23 mouse cellular contexts compared by ENCODE assay signal in genomic region chr4:23713781-23714415, GRCm38 (mm10).
"Had no signal": no experiment of that assay in that cellular context is flagged by ENCODE, and none has a peak within 500 bp of the region (broad histone marks: within the 10 kb centered on the region; RNA-seq: fewer than 3 reads in every experiment).

No protein-coding gene starts in this region.

- ATAC-seq: hindbrain, postnatal 0 days; intestine, postnatal 0 days had no signal

- H3K4me3 ChIP-seq: gastrocnemius, adult 2 months; heart, adult 2 months; heart, embryonic 13.5 days; heart, embryonic 15.5 days; hindbrain, embryonic 13.5 days; hindbrain, embryonic 15.5 days; layer of hippocampus, adult 2 months; limb, embryonic 13.5 days; limb, embryonic 15.5 days had no signal

- H3K27me3 ChIP-seq: heart, embryonic 13.5 days; heart, embryonic 15.5 days; hindbrain, embryonic 13.5 days; hindbrain, embryonic 15.5 days; limb, embryonic 13.5 days; limb, embryonic 15.5 days had no signal

- H3K4me1 ChIP-seq: heart, embryonic 13.5 days; heart, embryonic 15.5 days; hindbrain, embryonic 13.5 days; hindbrain, embryonic 15.5 days; limb, embryonic 13.5 days; limb, embryonic 15.5 days had no signal

- H3K27ac ChIP-seq: gastrocnemius, adult 2 months; heart, adult 2 months; heart, embryonic 13.5 days; heart, embryonic 15.5 days; hindbrain, embryonic 13.5 days; hindbrain, embryonic 15.5 days; hindbrain, postnatal 0 days; layer of hippocampus, adult 2 months; limb, embryonic 13.5 days; limb, embryonic 15.5 days had no signal

- DNase-seq: gastrocnemius, adult 2 months; gastrocnemius, postnatal 14 days; gastrocnemius, postnatal 36 days; heart, adult 11 months; heart, adult 2 months; heart, postnatal 14 days; heart, postnatal 36 days; kidney, adult 18-20 months; kidney, adult 8-10 months; kidney, postnatal 10 days; kidney, postnatal 25 days; kidney, postnatal 4 days; left cerebral cortex, postnatal 4 days had no signal

- H3K9ac ChIP-seq: heart, embryonic 13.5 days; heart, embryonic 15.5 days; hindbrain, embryonic 13.5 days; hindbrain, embryonic 15.5 days; limb, embryonic 13.5 days; limb, embryonic 15.5 days had no signal

- H3K36me3 ChIP-seq: heart, embryonic 13.5 days; heart, embryonic 15.5 days; hindbrain, embryonic 13.5 days; hindbrain, embryonic 15.5 days; limb, embryonic 13.5 days; limb, embryonic 15.5 days had no signal

- H3K4me2 ChIP-seq: heart, embryonic 11.5 days; heart, embryonic 13.5 days; heart, embryonic 15.5 days; hindbrain, embryonic 13.5 days; hindbrain, embryonic 15.5 days; limb, embryonic 13.5 days; limb, embryonic 15.5 days had no signal

- H3K9me3 ChIP-seq: heart, embryonic 13.5 days; heart, embryonic 15.5 days; hindbrain, embryonic 13.5 days; hindbrain, embryonic 15.5 days; limb, embryonic 13.5 days; limb, embryonic 15.5 days had no signal
